Mouse (Mus musculus) cerebellum, adult 8-10 months (tissue): ENCODE results near the gene Phf23.
"Not testable (repeated sequence)": the region's sequence is repeated elsewhere in the genome, so short reads cannot be mapped to it uniquely, and the experiment has no call there.

Experiments used
- DNase-seq: peaks from one replicate; pipeline ENCODE4 v3.0.0; 2022

Phf23 gene

GRCm38 (mm10) chr11:69995391-69995960 is at the start of gene Phf23:
Phf23 (plus strand) TSS chr11:69995777.
- DNase-seq = peak; percentile 95

GRCm38 (mm10) chr11:69945997-69946891 is 49.3 kb upstream of the Phf23 start:
- DNase-seq = no peak

- DNase-seq = no peak
Measured at GRCm38 (mm10) chr11:69947337-69948065, 48.1 kb upstream of the Phf23 start.

- peak; percentile 45 for DNase-seq
Measured at GRCm38 (mm10) chr11:69948066-69948762, 47.4 kb upstream of the Phf23 start, which contains the start of gene Slc2a4. Slc2a4 (minus strand) TSS chr11:69948188.

DNA sequence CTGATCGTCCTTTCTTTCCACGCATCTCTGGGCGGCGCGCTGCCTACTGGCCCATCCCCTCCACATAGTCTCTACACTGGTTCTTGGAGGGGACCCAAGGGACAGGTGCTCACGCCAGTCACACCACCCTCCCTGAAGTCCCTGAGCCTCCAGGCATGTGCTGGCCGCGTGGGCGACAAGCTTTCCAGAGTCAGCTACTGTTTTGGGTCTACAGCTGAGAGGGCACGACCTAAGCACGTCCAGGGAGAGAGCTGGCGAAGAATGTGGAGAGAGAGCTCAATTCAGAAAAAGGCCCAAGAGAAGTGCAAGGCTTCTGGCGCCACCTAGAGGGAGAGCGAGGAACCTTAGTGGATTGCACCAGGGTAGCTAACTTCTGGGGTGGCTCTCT is 46.8 kb upstream of the Phf23 start:
- peak; percentile 77 for DNase-seq

DNA sequence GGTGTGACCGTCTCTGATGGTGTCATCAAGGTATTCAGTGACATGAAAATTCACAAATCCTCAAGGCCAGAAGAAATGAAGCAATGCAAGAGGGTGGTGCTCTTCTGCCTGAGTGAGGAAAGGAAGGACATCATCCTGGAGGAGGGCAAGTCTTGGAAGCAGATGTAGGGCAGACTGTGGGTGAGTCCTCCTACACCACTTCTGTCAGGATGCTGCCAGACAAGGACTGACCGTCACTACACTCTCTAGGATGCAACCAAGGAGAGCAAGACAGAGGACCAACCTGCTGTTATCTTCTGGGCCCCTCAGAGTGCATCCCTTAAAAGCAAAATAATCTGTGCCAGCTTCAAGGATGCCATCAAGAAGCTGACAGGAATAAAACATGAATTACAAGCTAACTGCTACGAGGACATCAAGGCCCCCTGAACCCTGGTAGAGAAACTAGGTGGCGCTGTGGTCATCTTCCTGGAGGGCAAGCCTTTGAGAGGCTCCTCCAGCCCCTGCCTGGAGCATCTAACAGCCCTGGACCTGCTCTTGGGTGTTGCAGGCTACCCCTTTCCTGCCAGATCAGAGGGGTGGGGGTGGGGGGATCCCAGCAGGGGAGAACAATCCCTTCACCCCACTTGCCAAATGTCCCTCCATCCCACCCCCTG is 44.6 kb upstream of the Phf23 start:
- DNase-seq = no peak

- DNase-seq = no peak
Measured at GRCm38 (mm10) chr11:69952274-69952673, 43.3 kb upstream of the Phf23 start.

- no peak for DNase-seq
Measured at GRCm38 (mm10) chr11:69953267-69953915, 42.2 kb upstream of the Phf23 start.

DNA sequence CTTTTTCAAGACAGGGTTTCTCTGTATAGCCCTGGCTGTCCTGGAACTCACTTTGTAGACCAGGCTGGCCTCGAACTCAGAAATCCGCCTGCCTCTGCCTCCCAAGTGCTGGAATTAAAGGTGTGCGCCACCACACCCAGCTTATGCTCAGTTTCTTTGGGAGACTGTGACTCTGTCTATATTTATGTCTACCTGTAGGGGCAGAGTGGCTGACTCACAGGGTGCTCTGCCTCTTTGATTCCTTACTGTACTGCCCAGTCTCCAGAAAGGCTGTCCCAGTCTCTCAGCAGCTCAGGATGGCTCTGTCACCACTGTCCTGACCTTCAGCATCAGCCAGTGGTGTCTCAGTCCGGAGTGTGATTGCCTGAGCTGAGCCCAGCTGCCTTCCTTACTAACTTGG is 40.0 kb upstream of the Phf23 start:
- DNase-seq = not testable (repeated sequence)

GRCm38 (mm10) chr11:69956218-69956617 is 39.4 kb upstream of the Phf23 start:
- no peak for DNase-seq

GRCm38 (mm10) chr11:69960616-69961015 is 35.0 kb upstream of the Phf23 start:
- no peak for DNase-seq

DNA sequence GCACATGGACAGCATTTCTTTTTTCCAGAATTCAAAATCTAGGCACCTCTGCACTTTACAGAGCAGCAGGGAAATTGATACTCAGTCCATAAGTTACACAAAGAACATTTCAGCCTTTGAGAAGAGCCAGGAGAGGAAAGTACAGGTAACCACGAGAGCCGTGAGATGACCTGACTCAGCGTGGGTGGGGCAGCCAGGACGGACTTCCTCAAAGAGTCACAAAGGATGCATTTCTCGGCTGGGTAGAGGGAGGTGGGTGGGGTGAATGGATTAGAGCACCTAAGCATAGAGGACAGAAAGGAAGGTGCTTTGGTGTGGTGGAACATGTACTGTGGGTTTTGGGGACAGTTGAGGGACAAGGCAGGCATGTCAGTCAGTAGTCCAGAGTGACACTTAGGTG is 33.7 kb upstream of the Phf23 start:
- DNase-seq = no peak

GRCm38 (mm10) chr11:69964650-69965270 is 30.8 kb upstream of the Phf23 start, which contains the start of gene Cldn7:
Cldn7 (plus strand) TSS chr11:69964779.
- DNase-seq = no peak

- no peak for DNase-seq
Measured at GRCm38 (mm10) chr11:69965271-69966005, 30.1 kb upstream of the Phf23 start.

- no peak for DNase-seq
Measured at GRCm38 (mm10) chr11:69966006-69966859, 29.3 kb upstream of the Phf23 start.

- no peak for DNase-seq
Measured at GRCm38 (mm10) chr11:69966860-69967517, 28.6 kb upstream of the Phf23 start.

GRCm38 (mm10) chr11:69968793-69969192 is 26.8 kb upstream of the Phf23 start:
- no peak for DNase-seq

- no peak for DNase-seq
Measured at GRCm38 (mm10) chr11:69970222-69970621, 25.4 kb upstream of the Phf23 start.

DNA sequence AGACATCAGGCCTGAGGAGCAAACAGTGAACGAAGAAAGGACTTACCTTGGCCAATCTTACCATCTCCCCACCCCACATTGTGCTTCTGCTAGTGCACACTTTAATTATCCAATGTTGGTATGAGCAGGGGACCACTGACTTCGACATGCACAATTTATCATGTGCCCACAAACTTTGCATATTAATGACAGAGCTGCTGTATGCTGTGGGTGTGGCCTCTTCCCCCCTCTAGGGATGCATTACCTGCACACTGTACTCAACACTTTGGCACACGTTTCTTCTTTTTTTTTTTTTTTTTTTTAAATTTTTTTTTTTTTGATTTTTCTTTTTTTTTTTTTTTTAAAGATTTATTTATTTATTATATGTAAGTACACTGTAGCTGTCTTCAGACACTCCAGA is 24.8 kb upstream of the Phf23 start:
- DNase-seq = no peak
